Mouse (Mus musculus) heart, postnatal 4 days (tissue): Measurements from ENCODE around the gene Knop1. TPM values are rescaled to one million over a fixed set of nuclear protein-coding genes. Genes with fewer than 3 reads are reported as not detected.

Experiments used
- DNase-seq: peaks from one replicate; pipeline ENCODE4 v3.0.0; 2021
- total RNA-seq, 2 experiments: library from RNA; stranded (reverse); gene quantifications; 2 replicates each; pipeline ENCODE4 v1.2.3; 2021

Gene Knop1
- total RNA-seq, 2 experiments from 2014 or later, result 22.8 to 30.5 TPM

DNA sequence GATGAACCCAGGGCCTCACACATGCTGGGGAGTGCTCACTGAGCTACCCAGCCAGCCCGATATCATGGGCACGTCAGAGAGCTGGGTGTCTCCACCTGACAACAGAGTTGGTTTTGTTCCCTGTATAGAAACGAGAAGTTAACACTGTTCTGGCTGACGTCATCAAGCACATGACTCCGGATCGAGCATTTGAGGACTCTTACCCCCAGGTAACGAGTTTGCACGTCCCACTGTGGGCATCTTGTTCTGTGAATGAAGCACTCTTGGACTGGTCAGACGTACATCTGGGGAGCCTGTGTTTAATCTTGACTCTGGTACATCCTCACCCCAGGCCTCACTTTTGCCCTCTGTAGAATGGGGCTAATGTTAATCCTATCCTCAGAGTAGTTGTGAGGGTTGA lies 59.2 kb downstream of the Knop1 start:
- DNase-seq, result no peak

DNA sequence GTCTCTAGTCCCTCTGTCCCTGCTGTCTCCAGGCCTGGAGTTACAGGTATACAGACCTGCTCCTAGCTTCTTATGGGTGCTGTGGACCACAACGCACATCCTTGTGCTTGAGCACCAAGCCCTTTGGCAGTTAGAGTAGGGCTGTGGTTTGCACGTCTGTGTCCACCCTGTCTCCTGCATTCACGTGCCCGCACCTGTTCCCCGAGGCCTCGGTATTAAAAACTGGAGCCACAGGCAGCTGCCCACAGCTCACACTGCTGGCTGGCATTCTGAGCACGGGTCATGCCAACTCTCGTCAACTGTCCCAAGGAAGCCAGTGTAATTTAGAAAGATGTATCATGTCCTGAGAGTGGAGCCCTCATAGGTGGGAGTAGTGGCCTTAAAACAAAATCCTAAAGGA lies 60.3 kb downstream of the Knop1 start:
- no peak for DNase-seq

DNA sequence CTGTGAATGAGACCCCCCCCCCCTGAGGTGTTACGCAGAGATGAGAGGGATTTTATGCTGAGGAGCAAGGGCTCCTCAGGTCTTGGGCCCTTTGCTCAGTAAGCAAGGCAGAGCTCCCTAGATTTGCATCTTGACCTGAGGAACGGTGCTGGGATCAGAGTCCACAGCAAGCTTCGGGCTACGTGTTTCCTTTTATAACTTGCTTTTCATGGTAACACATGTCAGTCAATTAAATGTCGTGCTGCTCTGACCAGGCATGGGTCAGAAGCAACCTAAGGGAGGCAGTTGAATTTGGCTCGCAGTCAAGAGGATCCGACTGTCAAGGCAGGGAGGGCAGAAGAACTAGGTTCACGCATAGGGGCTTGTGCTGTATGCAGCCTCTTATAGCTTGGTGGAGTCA lies 62.2 kb downstream of the Knop1 start:
- DNase-seq, result no peak

Other genes starting within 250 kb of the Knop1 start
- gene Gde1, start 150.5 kb downstream of the Knop1 start, total RNA-seq, result 10 to 100 TPM; 38.6 to 38.8 TPM
- gene Ccp110, start 143.7 kb downstream of the Knop1 start, total RNA-seq, result 1 to 10 TPM; 5.8 to 6.9 TPM
- gene Vps35l, start 116.0 kb downstream of the Knop1 start, total RNA-seq, result 10 to 100 TPM; 36.0 to 37.1 TPM
- gene Iqck, start 502 bp downstream of the Knop1 start, total RNA-seq, result under 1 TPM; 0.41 to 0.76 TPM
- gene Gprc5b, start 139.0 kb upstream of the Knop1 start, total RNA-seq, result 10 to 100 TPM; 18.3 to 21.0 TPM